Mouse (Mus musculus) liver, postnatal 0 days (tissue): Measurements from ENCODE around the gene Ptar1.

ENCODE experiments used
- CTCF ChIP-seq: sonication (generic); IDR thresholded peaks from 2 replicates; pipeline ENCODE4 v1.5.1; 2016; ENCODE audit warnings: antibody characterized with exemption, low read depth
- EP300 ChIP-seq: IDR thresholded peaks from 2 replicates; pipeline ENCODE4 v1.6.1; 2016; ENCODE audit warnings: antibody characterized with exemption, low read depth, mild to moderate bottlenecking

- no peak for TF ChIP-seq EP300
- no peak for TF ChIP-seq CTCF
Observed at GRCm38 (mm10) chr19:23658350-23658749, 28.9 kb upstream of the Ptar1 start.
